Mouse (Mus musculus) hindbrain, postnatal 0 days (tissue): Measurements from ENCODE around the gene Mindy4. TPM values are rescaled to one million over a fixed set of nuclear protein-coding genes. Genes with fewer than 3 reads are reported as not detected.
A peak's percentile ranks its signal among the peaks of the same experiment; 100 is the strongest.

Source experiments
- ATAC-seq: fragments of 200-750 bp; cut with Nextera tagmentation; 2 replicates; pipeline ENCODE4 v1.8.0; 2017; ENCODE audit warnings: mild to moderate bottlenecking, moderate TSS enrichment, moderate library complexity
- DNase-seq: peaks from one replicate; pipeline ENCODE4 v3.0.0-alpha.2; 2015; ENCODE audit warnings: low spot score
- H3K27ac ChIP-seq: fragments of 300-500 bp; sonication (generic); 2 replicates; pipeline ENCODE4 v1.5.1; 2014; ENCODE audit warnings: mild to moderate bottlenecking
- H3K27me3 ChIP-seq: fragments of 300-500 bp; sonication (generic); 2 replicates; pipeline ENCODE4 v1.6.1; 2014; ENCODE audit warnings: low read length, mixed read lengths; ENCODE audit not compliant: insufficient read depth
- H3K36me3 ChIP-seq: fragments of 300-500 bp; sonication (generic); 2 replicates; pipeline ENCODE4 v1.6.1; 2014; ENCODE audit warnings: low read length, mixed read lengths; ENCODE audit not compliant: insufficient read depth
- H3K4me1 ChIP-seq: fragments of 300-500 bp; sonication (generic); 2 replicates; pipeline ENCODE4 v1.6.1; 2014; ENCODE audit warnings: antibody characterized with exemption, low read length, mixed read lengths; ENCODE audit not compliant: insufficient read depth
- H3K4me2 ChIP-seq: fragments of 300-500 bp; sonication (generic); 2 replicates; pipeline ENCODE4 v1.6.1; 2014; ENCODE audit warnings: low read depth, mild to moderate bottlenecking, low read length, moderate library complexity, mixed read lengths
- H3K4me3 ChIP-seq: fragments of 300-500 bp; sonication (generic); 2 replicates; pipeline ENCODE4 v1.5.1; 2014; ENCODE audit warnings: low read length
- H3K9ac ChIP-seq: fragments of 300-500 bp; sonication (generic); replicated peaks from 2 replicates; pipeline ENCODE4 v1.6.1; 2014; ENCODE audit warnings: mild to moderate bottlenecking, low read length, moderate library complexity, mixed read lengths
- H3K9me3 ChIP-seq: fragments of 300-500 bp; sonication (generic); 2 replicates; pipeline ENCODE4 v1.6.1; 2016; ENCODE audit warnings: low read length, mixed read lengths
- CTCF ChIP-seq: IDR thresholded peaks from 2 replicates; pipeline ENCODE4 v1.5.1; 2016; ENCODE audit warnings: antibody characterized with exemption, control low read depth, low read depth
- WGBS: fragments of 180-500 bp; shearing (Covaris S2); extraction: QIAGEN DNeasy Blood & Tissue Kit; methylation state at CpG from one replicate; pipeline ENCODE4 v1.1.7; 2014; 5-methylcytosine and 5-hydroxymethylcytosine counted together
- polyA plus RNA-seq: library from polyadenylated mRNA; unstranded; fragments of >200 nt; fragmentation: Nextera tagmentation; extraction: Ambion mirVana; gene quantifications from 2 replicates; pipeline ENCODE4 v1.2.1, GENCODE M21; 2015
- total RNA-seq: library from RNA; depleted of rRNA; stranded (reverse); fragments of >200 nt; gene quantifications from 2 replicates; pipeline ENCODE4 v1.2.3, GENCODE M21; 2014

Gene Mindy4
- total and polyA plus RNA-seq, 2 experiments from 2014 or later, result 8.2 to 11.7 TPM

GRCm38 (mm10) chr6:55311962-55312361 is 108.8 kb downstream of the Mindy4 start:
- H3K9ac ChIP-seq, result no peak overlapping the region
- no peaks in the 10 kb centered on the region for H3K27me3 ChIP-seq
- no peaks in the 10 kb centered on the region for H3K9me3 ChIP-seq
- ATAC-seq (no peak), DNase-seq (no peak)
- H3K27ac ChIP-seq, result no peak overlapping the region
- no peak for TF ChIP-seq CTCF
- no peak overlapping the region for H3K4me3 ChIP-seq
- H3K36me3 ChIP-seq, result no peaks in the 10 kb centered on the region
- WGBS, result 78% methylated on average over 5 of the region's 5 CpGs
- no peak overlapping the region for H3K4me2 ChIP-seq
- no peaks in the 10 kb centered on the region for H3K4me1 ChIP-seq

GRCm38 (mm10) chr6:55313893-55314292 is 110.7 kb downstream of the Mindy4 start:
- Histone ChIP-seq H3K4me2 (no peak overlapping the region), H3K36me3 (no peaks in the 10 kb centered on the region), H3K9ac (no peak overlapping the region), H3K4me1 (no peaks in the 10 kb centered on the region), H3K4me3 (no peak overlapping the region), H3K9me3 (no peaks in the 10 kb centered on the region), H3K27me3 (no peaks in the 10 kb centered on the region), H3K27ac (no peak overlapping the region)
- TF ChIP-seq CTCF, result no peak
- no peak for DNase-seq
- 93% methylated on average over 4 of the region's 4 CpGs for WGBS
- ATAC-seq, result no peak

GRCm38 (mm10) chr6:55314628-55315027 is 111.4 kb downstream of the Mindy4 start:
- no peaks in the 10 kb centered on the region; the same call in 1 of the 2 replicates for H3K4me1 ChIP-seq
- H3K27ac ChIP-seq, result no peak overlapping the region
- ATAC-seq (no peak), DNase-seq (no peak)
- no peaks in the 10 kb centered on the region for H3K9me3 ChIP-seq
- no peak for TF ChIP-seq CTCF
- no peaks in the 10 kb centered on the region for H3K36me3 ChIP-seq
- H3K4me3 ChIP-seq, result no peak overlapping the region
- H3K9ac ChIP-seq, result no peak overlapping the region
- no peaks in the 10 kb centered on the region for H3K27me3 ChIP-seq
- 86% methylated on average over 8 of the region's 8 CpGs for WGBS
- no peak overlapping the region for H3K4me2 ChIP-seq

DNA sequence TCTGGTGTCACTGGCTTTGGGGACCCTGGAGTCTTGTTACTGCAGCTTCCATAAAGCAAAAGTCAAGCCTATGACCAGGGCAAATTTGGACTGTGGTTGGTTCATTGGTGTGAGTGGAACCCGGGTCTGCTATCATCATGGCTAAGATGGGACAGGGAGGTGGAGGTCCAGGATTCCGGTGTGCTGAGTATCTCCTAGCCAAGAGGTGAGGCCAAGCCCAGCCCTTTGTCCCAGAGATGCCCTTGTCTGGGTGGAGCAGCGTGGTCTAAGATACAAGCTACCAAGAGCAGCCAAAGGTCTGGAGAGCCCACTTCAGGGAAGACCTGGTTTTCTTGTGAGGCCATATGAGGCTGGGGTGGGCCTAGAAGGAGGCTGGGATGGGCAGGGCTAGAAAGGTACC is 115.4 kb downstream of the Mindy4 start:
- no peaks in the 10 kb centered on the region for H3K27me3 ChIP-seq
- no peak overlapping the region for H3K9ac ChIP-seq
- no peaks in the 10 kb centered on the region for H3K36me3 ChIP-seq
- H3K27ac ChIP-seq, result no peak overlapping the region
- DNase-seq, result no peak
- no peak for TF ChIP-seq CTCF
- H3K4me1 ChIP-seq, result no peaks in the 10 kb centered on the region; the same call in 1 of the 2 replicates
- WGBS, result 99% methylated on average over 3 of the region's 3 CpGs
- H3K4me2 ChIP-seq, result no peak overlapping the region
- no peak for ATAC-seq
- H3K4me3 ChIP-seq, result no peak overlapping the region
- no peaks in the 10 kb centered on the region for H3K9me3 ChIP-seq

DNA sequence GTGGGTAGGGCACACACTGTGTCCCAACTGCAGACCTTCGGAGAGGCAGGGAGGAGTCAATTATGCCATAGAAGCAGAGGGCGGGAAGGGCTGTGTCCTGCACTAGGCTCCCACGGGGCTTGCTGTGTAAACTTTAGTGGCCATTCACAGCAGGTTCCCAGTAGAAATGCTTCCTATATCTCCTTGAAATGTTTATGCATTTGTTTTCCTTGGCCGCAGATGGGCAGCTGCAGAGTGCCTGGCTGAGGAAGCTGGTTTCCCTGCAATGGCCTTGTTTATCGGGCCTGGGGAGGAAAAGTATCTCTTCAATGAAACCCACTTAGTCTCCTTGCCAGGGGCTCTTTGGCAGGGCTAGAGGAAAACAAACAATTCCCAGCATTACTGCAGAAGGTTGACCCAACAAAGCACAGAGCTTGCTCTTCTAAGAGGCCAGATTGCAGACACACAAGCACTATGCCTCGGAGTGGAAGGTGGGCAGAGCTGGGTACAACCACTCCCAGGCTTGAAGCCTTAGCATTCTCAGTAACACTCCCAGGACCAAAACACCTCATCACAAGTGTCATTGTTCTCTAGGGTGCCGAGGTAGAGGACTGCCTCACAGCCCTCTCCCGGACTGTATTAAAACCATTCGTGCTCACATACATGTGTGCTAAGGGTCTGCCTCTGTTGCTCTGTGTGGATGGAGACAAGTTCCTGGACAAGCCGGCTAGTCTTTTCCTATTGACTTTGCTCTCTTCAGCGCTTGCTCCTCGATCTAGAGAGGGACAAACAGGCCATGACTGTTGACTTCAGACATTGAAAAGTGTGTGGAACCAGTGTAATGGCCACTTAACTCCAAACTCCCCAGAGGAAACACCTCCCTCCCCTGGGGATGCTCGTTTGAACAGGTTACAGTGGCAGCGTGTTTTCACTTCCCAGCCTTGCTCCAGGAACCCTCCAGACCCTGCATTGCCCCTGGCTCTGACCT is 116.7 kb downstream of the Mindy4 start:
- DNase-seq (peak; percentile 16), ATAC-seq (0 out of 2 replicates have a peak, but pooled peaks have one; percentile 24)
- Histone ChIP-seq H3K9ac (no peak overlapping the region), H3K36me3 (no peaks in the 10 kb centered on the region), H3K27me3 (no peaks in the 10 kb centered on the region), H3K4me1 (no peaks in the 10 kb centered on the region; the same call in 1 of the 2 replicates), H3K27ac (no peak overlapping the region), H3K4me3 (no peak overlapping the region), H3K4me2 (no peak overlapping the region), H3K9me3 (no peaks in the 10 kb centered on the region)
- TF ChIP-seq CTCF, result no peak
- 70% methylated on average over 14 of the region's 14 CpGs for WGBS

- Histone ChIP-seq H3K9me3 (no peaks in the 10 kb centered on the region), H3K27ac (no peak overlapping the region), H3K4me3 (no peak overlapping the region), H3K9ac (no peak overlapping the region), H3K27me3 (no peaks in the 10 kb centered on the region), H3K4me2 (no peak overlapping the region), H3K36me3 (no peaks in the 10 kb centered on the region), H3K4me1 (no peaks in the 10 kb centered on the region; the same call in 1 of the 2 replicates)
- DNase-seq (no peak), ATAC-seq (no peak; the same call in 1 of the 2 replicates)
- 73% methylated on average over 4 of the region's 4 CpGs for WGBS
- TF ChIP-seq CTCF, result no peak
Observed at GRCm38 (mm10) chr6:55320894-55321293, 117.7 kb downstream of the Mindy4 start.

GRCm38 (mm10) chr6:55321518-55321917 is 118.3 kb downstream of the Mindy4 start:
- Histone ChIP-seq H3K4me2 (no peak overlapping the region), H3K4me3 (no peak overlapping the region), H3K27ac (no peak overlapping the region), H3K4me1 (no peaks in the 10 kb centered on the region; the same call in 1 of the 2 replicates), H3K36me3 (no peaks in the 10 kb centered on the region), H3K9ac (no peak overlapping the region), H3K27me3 (no peaks in the 10 kb centered on the region), H3K9me3 (no peaks in the 10 kb centered on the region)
- ATAC-seq, result no peak
- DNase-seq, result no peak
- WGBS, result 74% methylated on average over 6 of the region's 6 CpGs
- TF ChIP-seq CTCF, result no peak
